Mouse (Mus musculus) retina, postnatal 7 days (tissue): Measurements from ENCODE around the gene Crx.

Experiments used
- DNase-seq: peaks from one replicate; pipeline ENCODE4 v3.0.0-alpha.2; 2012; ENCODE audit warnings: low read depth, low spot score

Gene Crx

DNA sequence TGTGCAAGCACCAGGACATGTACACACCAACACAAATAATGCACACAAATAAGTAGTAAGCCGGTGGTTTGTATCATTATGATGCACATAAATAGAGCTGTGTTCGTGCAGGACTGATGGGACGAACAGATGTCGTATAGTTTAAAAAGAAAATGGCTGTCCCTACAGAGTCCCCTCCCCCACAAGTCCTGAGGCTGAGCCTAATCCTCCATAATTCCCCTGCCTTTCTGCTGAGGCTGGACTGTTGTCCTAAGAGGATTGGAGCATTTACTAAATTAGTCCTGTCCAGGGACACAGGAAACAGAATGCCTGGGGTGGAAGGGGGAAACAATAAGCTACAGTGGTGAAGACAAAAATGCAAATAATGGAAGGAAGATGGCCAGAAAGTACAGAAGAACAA is 15.7 kb downstream of the Crx start:
- DNase-seq = peak; percentile 88

DNA sequence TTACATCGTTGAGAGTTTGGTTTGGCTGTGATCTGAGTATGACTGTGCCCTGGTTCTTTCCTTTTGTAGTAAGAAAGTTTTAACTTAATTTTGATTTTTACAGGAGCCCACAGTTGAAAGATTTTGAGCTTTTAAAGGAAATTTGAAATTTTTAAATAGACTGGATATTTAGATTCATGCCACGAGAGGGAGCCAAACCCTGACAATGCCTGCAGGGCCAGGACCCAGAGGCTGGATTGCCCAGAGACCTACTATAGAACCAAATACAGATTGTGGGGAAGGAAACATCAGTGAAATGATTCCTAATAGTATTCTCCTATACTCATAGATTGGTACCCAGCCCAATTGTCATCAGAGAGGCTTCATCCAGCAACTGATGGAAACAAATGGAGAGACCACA is 20.1 kb downstream of the Crx start:
- DNase-seq = no peak

DNA sequence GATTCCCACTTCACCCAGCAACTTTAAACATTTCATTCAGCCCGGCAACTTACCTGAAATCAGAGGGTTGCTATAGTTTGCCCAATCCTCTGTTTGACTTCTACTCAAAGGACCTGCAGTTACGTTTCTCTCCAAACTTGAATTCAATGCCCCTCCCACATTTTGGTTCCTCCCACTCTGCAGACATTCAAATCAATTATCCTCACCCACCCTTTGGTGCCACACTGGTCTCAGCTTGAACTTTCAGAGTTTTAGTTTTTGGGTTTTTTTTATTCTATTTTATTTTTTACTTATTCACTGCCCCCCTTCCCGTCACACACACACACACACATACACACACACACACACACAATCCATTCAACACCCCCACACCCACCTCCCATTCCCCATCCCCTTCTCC is 40.2 kb downstream of the Crx start, which contains the start of gene Obox6:
Gene Obox6, minus strand, starts transcription at position 101 of the 400 bp plus-strand sequence.
- DNase-seq = no peak
